Mouse (Mus musculus) forebrain, embryonic 11.5 days (tissue): ENCODE results near the gene Mroh8. TPM values are rescaled to one million over a fixed set of nuclear protein-coding genes. Genes with fewer than 3 reads are reported as not detected.
"Not testable (repeated sequence)": the region's sequence is repeated elsewhere in the genome, so short reads cannot be mapped to it uniquely, and the experiment has no call there.

ENCODE experiments used
- ATAC-seq: fragments of 200-750 bp; cut with Nextera tagmentation; replicated peaks from 2 replicates; pipeline ENCODE4 v1.8.0; 2017; ENCODE audit warnings: moderate TSS enrichment; ENCODE audit not compliant: low FRiP score
- DNase-seq: peaks from one replicate; pipeline ENCODE4 v3.0.0-alpha.2; 2017; ENCODE audit warnings: low spot score
- H3K27ac ChIP-seq: fragments of 300-500 bp; sonication (generic); 2 replicates; pipeline ENCODE4 v1.5.1; 2014; ENCODE audit warnings: low read depth, low read length
- H3K27me3 ChIP-seq: fragments of 300-500 bp; sonication (generic); 2 replicates; pipeline ENCODE4 v1.6.1; 2014; ENCODE audit warnings: mild to moderate bottlenecking, low read length, mixed read lengths; ENCODE audit not compliant: control insufficient read depth, insufficient read depth
- H3K36me3 ChIP-seq: fragments of 300-500 bp; sonication (generic); 2 replicates; pipeline ENCODE4 v1.6.1; 2014; ENCODE audit warnings: mild to moderate bottlenecking, low read length, moderate library complexity, mixed read lengths; ENCODE audit not compliant: control insufficient read depth, insufficient read depth
- H3K4me1 ChIP-seq: fragments of 300-500 bp; sonication (generic); replicated peaks from 2 replicates; pipeline ENCODE4 v1.6.1; 2014; ENCODE audit warnings: low read length, mixed read lengths; ENCODE audit not compliant: control insufficient read depth, insufficient read depth
- H3K4me2 ChIP-seq: fragments of 300-500 bp; sonication (generic); 2 replicates; pipeline ENCODE4 v1.6.1; 2014; ENCODE audit warnings: low read depth, mild to moderate bottlenecking, low read length, moderate library complexity, mixed read lengths; ENCODE audit not compliant: severe bottlenecking
- H3K4me3 ChIP-seq: fragments of 300-500 bp; sonication (generic); 2 replicates; pipeline ENCODE4 v1.5.1; 2014; ENCODE audit warnings: low read depth, low read length
- H3K9ac ChIP-seq: fragments of 300-500 bp; sonication (generic); 2 replicates; pipeline ENCODE4 v1.6.1; 2014; ENCODE audit warnings: low read length
- H3K9me3 ChIP-seq: fragments of 300-500 bp; sonication (generic); 2 replicates; pipeline ENCODE4 v1.6.1; 2016; ENCODE audit warnings: low read length, mixed read lengths; ENCODE audit not compliant: control insufficient read depth
- WGBS: fragments of 180-500 bp; shearing (Covaris S2); extraction: QIAGEN DNeasy Blood & Tissue Kit; methylation state at CpG from one replicate; pipeline ENCODE4 v1.1.7; 2014; 5-methylcytosine and 5-hydroxymethylcytosine counted together
- polyA plus RNA-seq: library from polyadenylated mRNA; unstranded; fragments of >200 nt; fragmentation: Nextera tagmentation; extraction: Ambion mirVana; gene quantifications from 2 replicates; pipeline ENCODE4 v1.2.1, GENCODE M21; 2014

The Mroh8 gene
- polyA plus RNA-seq, 1 experiment from 2014 or later, result 0.48 TPM

DNA sequence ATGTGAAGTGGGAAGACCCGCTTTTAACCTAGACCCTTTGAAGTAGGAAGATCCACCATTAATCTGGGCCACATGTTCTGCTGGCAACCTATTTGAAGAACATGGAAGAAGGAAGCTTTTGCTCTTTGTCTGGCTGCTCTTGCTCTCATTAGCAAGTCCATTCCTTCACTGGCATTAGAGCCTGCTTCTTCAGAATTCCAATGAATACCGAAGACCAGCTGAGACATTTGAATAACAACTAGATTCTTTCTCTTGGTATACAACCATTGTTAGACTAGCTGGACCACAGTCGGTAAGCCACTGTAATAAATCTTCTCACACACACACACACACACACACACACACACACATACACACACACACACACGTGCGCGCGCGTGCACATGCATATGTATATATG lies 43.4 kb downstream of the Mroh8 start:
- Histone ChIP-seq H3K9ac (no peak overlapping the region), H3K9me3 (no peaks in the 10 kb centered on the region), H3K4me3 (no peak overlapping the region), H3K36me3 (no peaks in the 10 kb centered on the region), H3K27me3 (no peaks in the 10 kb centered on the region), H3K4me1 (no peaks in the 10 kb centered on the region), H3K27ac (no peak overlapping the region), H3K4me2 (no peak overlapping the region)
- no peak for ATAC-seq
- DNase-seq, result no peak
- WGBS, result 85% methylated on average over 8 of the region's 8 CpGs

DNA sequence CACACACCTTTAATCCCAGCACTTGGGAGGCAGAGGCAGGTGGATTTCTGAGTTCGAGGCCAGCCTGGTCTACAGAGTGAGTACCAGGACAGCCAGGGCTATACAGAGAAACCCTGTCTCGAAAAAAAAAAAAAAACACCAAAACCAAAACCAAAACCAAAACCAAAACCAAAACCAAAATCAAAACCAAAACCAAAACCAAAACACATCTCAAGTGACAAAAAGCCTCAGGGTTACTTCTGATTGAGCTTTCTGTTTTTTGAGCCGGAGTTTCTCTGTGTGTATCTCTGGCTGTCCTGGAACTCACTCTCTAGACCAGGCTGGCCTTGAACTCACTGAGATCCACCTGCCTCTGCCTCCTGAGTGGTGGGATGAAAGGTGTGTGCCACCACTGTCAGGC lies 57.4 kb downstream of the Mroh8 start:
- not testable (repeated sequence) for ATAC-seq

DNA sequence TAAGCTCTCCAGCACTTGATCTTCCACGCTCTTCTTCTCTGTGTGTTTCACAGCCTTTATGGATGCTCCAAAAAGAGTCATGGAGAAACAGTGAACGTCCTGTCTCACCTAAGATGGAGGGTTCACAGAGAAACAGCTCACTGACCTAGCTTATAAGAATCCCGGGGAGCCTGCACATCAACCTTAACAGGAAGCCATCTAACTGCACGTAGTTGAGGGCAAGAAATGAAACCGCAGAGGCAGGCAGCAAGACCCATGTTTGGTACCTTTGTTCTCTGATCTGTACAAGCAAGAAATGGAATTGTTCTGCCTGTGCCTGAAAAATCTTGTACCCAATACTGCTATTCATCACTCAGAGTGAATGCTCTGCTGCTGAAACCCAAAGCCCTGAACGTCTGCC lies 59.2 kb downstream of the Mroh8 start:
- H3K4me1 ChIP-seq, result no peaks in the 10 kb centered on the region
- H3K27me3 ChIP-seq, result no peaks in the 10 kb centered on the region
- H3K9ac ChIP-seq, result no peak overlapping the region
- no peaks in the 10 kb centered on the region for H3K9me3 ChIP-seq
- no peak overlapping the region for H3K27ac ChIP-seq
- WGBS, result 89% methylated on average over 6 of the region's 6 CpGs
- DNase-seq (no peak), ATAC-seq (no peak)
- no peaks in the 10 kb centered on the region for H3K36me3 ChIP-seq
- no peak overlapping the region for H3K4me3 ChIP-seq
- no peak overlapping the region for H3K4me2 ChIP-seq

More for the DNA sequence above, 57.4 kb downstream of the Mroh8 start:
- not testable (repeated sequence) for H3K4me3 ChIP-seq, H3K9me3 ChIP-seq, H3K4me1 ChIP-seq, H3K9ac ChIP-seq, H3K4me2 ChIP-seq, H3K27ac ChIP-seq, DNase-seq, H3K27me3 ChIP-seq, H3K36me3 ChIP-seq
- WGBS, result 88% methylated on average over 3 of the region's 3 CpGs

DNA sequence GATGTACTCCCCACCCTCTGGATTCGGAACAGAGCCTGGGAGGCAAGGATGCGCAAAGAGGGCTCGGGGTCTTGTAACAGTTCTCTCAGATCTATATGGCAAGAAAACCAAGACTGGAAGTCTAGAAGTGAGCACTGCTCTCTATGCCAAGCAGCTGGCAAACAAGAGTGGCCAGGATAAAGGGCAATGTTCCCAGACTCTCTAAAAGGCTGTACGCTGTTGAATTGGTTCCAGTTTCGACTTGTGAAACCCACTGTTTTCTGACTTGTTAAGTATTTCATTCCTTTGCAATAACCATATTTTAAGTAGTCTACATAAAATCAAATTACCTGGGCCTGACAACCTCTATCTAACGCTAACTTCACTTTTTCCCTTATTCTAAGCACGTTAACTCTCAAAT lies 67.6 kb downstream of the Mroh8 start:
- Histone ChIP-seq H3K4me3 (no peak overlapping the region), H3K9ac (no peak overlapping the region), H3K36me3 (no peaks in the 10 kb centered on the region), H3K27me3 (no peaks in the 10 kb centered on the region), H3K4me1 (no peaks in the 10 kb centered on the region), H3K27ac (no peak overlapping the region), H3K9me3 (no peaks in the 10 kb centered on the region; the same call in 1 of the 2 replicates), H3K4me2 (no peak overlapping the region)
- DNase-seq (no peak), ATAC-seq (no peak)
- 93% methylated on average over 7 of the region's 7 CpGs for WGBS

DNA sequence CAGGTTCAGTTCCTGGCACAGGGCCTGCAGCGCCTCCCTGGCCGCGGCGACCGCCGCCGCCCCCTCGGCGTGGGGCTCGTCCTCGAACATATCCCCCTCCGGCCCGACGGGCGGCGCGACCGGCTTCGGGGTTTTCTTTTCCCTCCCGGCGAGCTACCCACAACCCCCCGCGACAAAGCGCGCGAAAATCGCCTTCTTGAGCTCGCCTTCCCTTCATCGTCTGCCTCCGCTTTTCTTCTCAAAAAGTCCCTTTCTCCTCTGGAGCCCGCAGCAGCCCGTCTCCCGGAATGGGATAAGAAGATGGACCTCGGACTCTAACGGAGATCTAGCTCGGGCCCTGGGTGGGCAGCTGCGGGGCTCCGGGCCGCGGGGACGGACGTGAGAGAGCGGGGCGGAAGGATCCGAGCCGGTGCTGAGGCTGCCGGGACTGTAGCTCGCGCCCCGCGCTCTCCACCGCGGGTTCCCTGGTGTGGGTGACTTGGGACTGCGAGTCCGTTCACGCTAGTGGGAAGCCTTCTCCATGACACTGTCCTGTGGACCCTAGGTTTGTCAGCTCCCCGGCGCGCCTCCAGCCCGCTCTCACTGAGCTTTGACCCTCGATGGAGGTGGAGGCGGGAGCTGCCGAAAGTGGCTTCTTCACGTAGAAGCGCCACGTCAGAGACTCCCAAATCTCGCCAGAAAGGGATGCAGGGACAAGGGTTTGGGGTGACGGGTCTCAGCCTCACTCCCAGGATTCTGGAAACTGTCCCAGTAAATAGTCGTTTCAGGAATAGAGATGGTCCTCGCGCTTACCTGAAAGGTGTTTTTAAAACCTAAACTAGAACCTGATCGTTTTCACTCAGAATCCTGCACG lies 74.8 kb downstream of the Mroh8 start, which contains the start of gene Rbl1:
Rbl1 (minus strand) TSS at position 169 of the 853 bp plus-strand sequence.
- Histone ChIP-seq H3K36me3 (no peaks in the 10 kb centered on the region; the same call in 1 of the 2 replicates), H3K4me3 (peak within 1 kb of the TSS; percentile 63), H3K9me3 (no peaks in the 10 kb centered on the region; the same call in 1 of the 2 replicates), H3K27ac (peak within 1 kb of the TSS; percentile 98), H3K27me3 (no peaks in the 10 kb centered on the region), H3K9ac (peak within 1 kb of the TSS; percentile 98), H3K4me2 (peak within 1 kb of the TSS; percentile 76), H3K4me1 (peaks cover 4% of the 10 kb centered on the region; the same call in 1 of the 2 replicates)
- 1% methylated on average over 71 of the region's 73 CpGs for WGBS
- peak; percentile 97 for DNase-seq
- ATAC-seq, result peak; percentile 84

DNA sequence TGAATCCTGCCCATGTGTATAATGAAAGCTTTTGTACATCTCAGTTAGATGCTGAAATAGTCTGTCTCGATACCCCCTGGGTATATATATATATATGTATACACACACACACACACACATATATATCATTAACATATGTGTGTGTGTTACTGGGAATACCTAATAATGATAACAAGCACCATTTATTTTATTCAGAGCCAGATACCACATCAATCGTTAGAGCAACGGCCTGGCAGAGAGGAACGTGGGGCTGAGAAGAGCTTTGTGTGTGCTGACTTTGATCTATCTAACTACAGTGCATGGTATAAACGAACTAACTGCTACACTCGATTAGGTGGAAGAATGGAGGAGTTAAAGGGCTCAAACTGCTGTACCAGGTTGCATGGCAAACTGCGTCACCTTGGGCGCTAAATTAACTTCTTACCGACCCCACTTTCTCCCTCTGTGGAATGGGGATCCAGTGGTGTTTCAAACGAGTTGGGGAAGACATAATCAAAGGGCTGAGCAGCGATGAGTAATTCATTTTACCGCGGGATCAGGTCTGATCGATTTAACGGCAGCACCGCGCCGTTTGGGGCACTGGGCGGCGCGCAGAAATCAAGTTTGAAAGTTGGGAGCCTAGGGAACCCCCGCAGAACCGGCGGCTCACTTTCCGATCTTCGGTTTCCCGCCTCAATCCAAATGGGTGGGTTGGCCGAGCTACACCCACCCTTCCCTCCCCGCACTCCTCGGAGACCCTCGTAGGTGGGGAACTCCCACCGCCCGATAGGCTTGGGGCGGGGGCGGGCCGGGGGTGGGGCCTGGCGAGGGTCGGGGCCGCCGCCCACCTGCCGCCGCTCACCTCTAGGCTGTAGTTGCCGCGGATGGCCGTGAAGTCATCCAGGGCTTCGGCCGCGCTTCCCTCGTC lies 75.6 kb downstream of the Mroh8 start:
- ATAC-seq, result peak; percentile 92
- Histone ChIP-seq H3K27me3 (no peaks in the 10 kb centered on the region), H3K4me1 (peaks cover 4% of the 10 kb centered on the region; the same call in 1 of the 2 replicates), H3K9ac (peak overlapping the region; percentile 98), H3K9me3 (no peaks in the 10 kb centered on the region; the same call in 1 of the 2 replicates), H3K36me3 (peaks cover 6% of the 10 kb centered on the region; the same call in 1 of the 2 replicates), H3K4me2 (peak overlapping the region; percentile 76), H3K4me3 (peak overlapping the region; percentile 63), H3K27ac (peak overlapping the region; percentile 98)
- 2% methylated on average over 49 of the region's 49 CpGs for WGBS
- DNase-seq, result no peak

DNA sequence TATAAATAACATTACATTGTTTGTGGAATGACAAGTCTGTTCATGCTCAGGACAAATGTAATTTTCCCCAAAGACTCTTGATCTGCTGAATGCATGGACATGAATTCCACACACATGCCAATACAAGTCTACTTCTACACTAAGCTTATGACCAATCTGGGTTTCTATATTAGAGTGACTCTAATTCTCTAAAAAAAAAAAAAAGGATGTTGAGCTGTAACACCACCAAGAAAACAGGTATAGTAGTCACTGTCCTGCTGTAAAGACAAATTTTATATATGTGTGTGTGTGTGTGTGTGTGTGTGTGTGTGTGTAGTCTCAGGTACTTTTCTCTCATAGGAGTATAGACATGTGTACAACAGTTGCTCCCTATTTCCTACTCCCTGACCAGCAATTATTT lies 76.3 kb downstream of the Mroh8 start:
- Histone ChIP-seq H3K4me3 (peak overlapping the region; percentile 63), H3K9ac (peak overlapping the region; percentile 98), H3K36me3 (peaks cover 6% of the 10 kb centered on the region; the same call in 1 of the 2 replicates), H3K27me3 (no peaks in the 10 kb centered on the region), H3K4me1 (peaks cover 4% of the 10 kb centered on the region; the same call in 1 of the 2 replicates), H3K27ac (no peak overlapping the region), H3K9me3 (no peaks in the 10 kb centered on the region; the same call in 1 of the 2 replicates), H3K4me2 (peak overlapping the region; percentile 76)
- DNase-seq (no peak), ATAC-seq (no peak)

DNA sequence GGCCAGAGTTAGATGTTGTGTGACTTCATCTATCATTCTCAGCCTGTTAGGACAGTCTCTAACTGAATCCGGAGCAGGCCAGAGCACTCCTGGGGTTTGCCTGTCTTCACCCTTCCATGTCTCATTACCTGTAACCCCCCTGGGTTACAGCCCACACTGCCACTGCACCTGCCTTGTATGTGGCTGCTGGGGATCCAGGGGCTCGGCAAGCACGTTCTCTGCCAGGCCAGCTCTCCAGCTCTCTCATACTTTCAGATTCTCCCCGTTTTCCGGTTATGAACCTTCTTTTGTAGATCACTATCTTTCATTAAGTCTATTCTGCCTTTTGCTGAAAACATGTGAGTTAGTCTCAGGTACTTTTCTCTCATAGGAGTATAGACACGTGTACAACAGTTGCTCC lies 77.0 kb downstream of the Mroh8 start:
- H3K9ac ChIP-seq, result no peak overlapping the region
- no peak overlapping the region for H3K27ac ChIP-seq
- DNase-seq (no peak), ATAC-seq (no peak)
- peaks cover 4% of the 10 kb centered on the region; the same call in 1 of the 2 replicates for H3K4me1 ChIP-seq
- H3K4me3 ChIP-seq, result no peak overlapping the region
- H3K27me3 ChIP-seq, result no peaks in the 10 kb centered on the region
- no peaks in the 10 kb centered on the region; the same call in 1 of the 2 replicates for H3K9me3 ChIP-seq
- H3K36me3 ChIP-seq, result peaks cover 9% of the 10 kb centered on the region; the same call in 1 of the 2 replicates
- 86% methylated on average over 6 of the region's 6 CpGs for WGBS
- H3K4me2 ChIP-seq, result no peak overlapping the region
